Mouse (Mus musculus): Measurements from ENCODE around the gene Auts2.

GRCm38 (mm10) chr5:132467364-132467743 lies 75.8 kb downstream of the Auts2 start:
- TF ChIP-seq CTCF (conservative IDR thresholded peaks at IDR 0.05; ENCODE audit: insufficient read depth, insufficient read length, low read depth, low read length) = no peak
- TF ChIP-seq POLR2A (IDR thresholded peaks at IDR 0.05; ENCODE audit: low read depth, low read length) = no peak

Data from kidney, adult 2 months (tissue).